Mouse (Mus musculus) heart, postnatal 0 days (tissue): ENCODE data around the gene Emilin2.

Source experiments
- CTCF ChIP-seq: IDR thresholded peaks from 2 replicates; pipeline ENCODE4 v1.5.1; 2016; ENCODE audit warnings: antibody characterized with exemption, control low read depth, low read depth
- EP300 ChIP-seq: IDR thresholded peaks from 2 replicates; pipeline ENCODE4 v1.6.1; 2016; ENCODE audit warnings: antibody characterized with exemption, low read depth

GRCm38 (mm10) chr17:71224521-71224920 lies 87.3 kb downstream of the Emilin2 start:
- TF ChIP-seq CTCF (no peak), EP300 (no peak)
